Comparison of ENCODE assay signal across 31 mouse cellular contexts in genomic region chr14:73244061-73244597, GRCm38 (mm10). TPM values are rescaled to one million over a fixed set of nuclear protein-coding genes. Genes with fewer than 3 reads are reported as not detected.
DNase-seq lines count a peak whose midpoint lies in the region; ATAC-seq lines count a peak whose summit lies in the region.
"Had no signal": no experiment of that assay in that cellular context is flagged by ENCODE, and none has a peak within 500 bp of the region (broad histone marks: within the 10 kb centered on the region; RNA-seq: fewer than 3 reads in every experiment).

No protein-coding gene starts in this region.

- H3K9me3 ChIP-seq in heart, embryonic 15.5 days (replicated peaks), result no peaks in the 10 kb centered on the region
- no peaks in the 10 kb centered on the region for H3K9me3 ChIP-seq in megakaryocyte, embryonic 14.5 days
- H3K9me3 ChIP-seq: embryonic facial prominence, embryonic 12.5 days; forebrain, embryonic 15.5 days; heart, embryonic 13.5 days; hindbrain, embryonic 13.5 days; liver, embryonic 12.5 days had no signal

- no peak for DNase-seq in heart, postnatal 10 days
- DNase-seq in induced T-regulatory cell, adult 2 months (ENCODE audit: low read depth), result peak; percentile 62
- no peak for DNase-seq in right cerebral cortex, postnatal 25 days
- DNase-seq in left cerebral cortex, adult 11 months (ENCODE audit: low spot score), result no peak
- DNase-seq: adrenal gland, postnatal 10 days; cerebellum, adult 11 months; cerebellum, adult 9-11 months; embryo, embryonic 11 days; gastrocnemius, adult 2 months; gastrocnemius, postnatal 36 days; heart, adult 18-20 months; heart, postnatal 4 days; kidney, adult 2 months; left cerebral cortex, postnatal 4 days; liver, postnatal 0 days; lung, postnatal 4 days; midbrain, embryonic 14.5 days; spleen, adult 18-20 months; thymus, adult 18-20 months; thymus, postnatal 25 days had no signal

- H3K27ac ChIP-seq in heart, embryonic 15.5 days, result 0 out of 2 replicates have a peak overlapping the region, but pooled peaks have one; percentile 13
- H3K27ac ChIP-seq: embryonic facial prominence, embryonic 12.5 days; forebrain, embryonic 15.5 days; gastrocnemius, adult 2 months; heart, embryonic 13.5 days; hindbrain, embryonic 13.5 days; kidney, postnatal 0 days; liver, embryonic 12.5 days; stomach, postnatal 0 days had no signal

- no peak overlapping the region for H3K4me2 ChIP-seq in heart, embryonic 15.5 days
- H3K4me2 ChIP-seq: embryonic facial prominence, embryonic 12.5 days; forebrain, embryonic 15.5 days; heart, embryonic 13.5 days; hindbrain, embryonic 13.5 days; liver, embryonic 12.5 days had no signal

- H3K36me3 ChIP-seq in heart, embryonic 15.5 days, result no peaks in the 10 kb centered on the region
- peaks cover 64% of the 10 kb centered on the region for H3K36me3 ChIP-seq in megakaryocyte, embryonic 14.5 days (replicated peaks; ENCODE audit: low read length)
- H3K36me3 ChIP-seq: forebrain, embryonic 15.5 days; hindbrain, embryonic 13.5 days had no signal

- WGBS in heart, embryonic 15.5 days, result 93% methylated on average over 2 of the region's 2 CpGs

- H3K4me3 ChIP-seq in heart, embryonic 15.5 days, result no peak overlapping the region
- peak overlapping the region; percentile 14 for H3K4me3 ChIP-seq in megakaryocyte, embryonic 14.5 days (replicated peaks)
- H3K4me3 ChIP-seq: embryonic facial prominence, embryonic 12.5 days; forebrain, embryonic 15.5 days; gastrocnemius, adult 2 months; heart, embryonic 13.5 days; hindbrain, embryonic 13.5 days; liver, embryonic 12.5 days had no signal

- no peak for ATAC-seq in heart, embryonic 15.5 days (replicated peaks; ENCODE audit: insufficient number of reproducible peaks, insufficient read depth, low FRiP score, low read depth)
- no peak for ATAC-seq in megakaryocyte, adult 5-6 weeks (ENCODE audit: poor library complexity, severe bottlenecking)
- ATAC-seq: forebrain, embryonic 15.5 days; liver, embryonic 12.5 days; liver, postnatal 0 days; lung, postnatal 0 days had no signal

- no peak overlapping the region for H3K9ac ChIP-seq in heart, embryonic 15.5 days
- H3K9ac ChIP-seq: embryonic facial prominence, embryonic 12.5 days; forebrain, embryonic 15.5 days; heart, embryonic 13.5 days; hindbrain, embryonic 13.5 days; liver, embryonic 12.5 days; liver, postnatal 0 days had no signal

- no peaks in the 10 kb centered on the region for H3K27me3 ChIP-seq in heart, embryonic 15.5 days
- H3K27me3 ChIP-seq in megakaryocyte, embryonic 14.5 days (replicated peaks), result no peaks in the 10 kb centered on the region
- H3K27me3 ChIP-seq: embryonic facial prominence, embryonic 12.5 days; forebrain, embryonic 15.5 days; heart, embryonic 13.5 days; hindbrain, embryonic 13.5 days; liver, embryonic 12.5 days had no signal

- intact Hi-C loops in heart, postnatal 10 days (cut with DNase I), result loop anchor here (5.0 kb wide), 1 partner anchor 127 kb away; no protein-coding TSS in a partner anchor

- peaks cover 3% of the 10 kb centered on the region; the same call in 1 of the 2 replicates for H3K4me1 ChIP-seq in heart, embryonic 15.5 days (replicated peaks)
- H3K4me1 ChIP-seq in megakaryocyte, embryonic 14.5 days, result peaks cover 42% of the 10 kb centered on the region
- H3K4me1 ChIP-seq: embryonic facial prominence, embryonic 12.5 days had no signal

RNA-seq across cellular contexts. Expression of gene Lpar6, which starts 6.4 kb away (rescaled TPM):
- 8.7 and 8.8 TPM in 2 replicates for polyA plus RNA-seq in heart, embryonic 15.5 days (2015; fragmentation: Nextera tagmentation; extraction: Ambion mirVana)
- 1 to 10 TPM; 4.8 TPM for total RNA-seq in heart, postnatal 10 days (2021)
- polyA plus RNA-seq in megakaryocyte, embryonic 14.5 days (2012; ENCODE audit: insufficient read depth, low replicate concordance), result 0.41 TPM in 1 of 2 replicates, not detected in the other
- 31.5 and 34.3 TPM in 2 replicates for total RNA-seq in megakaryocyte, adult 5-6 weeks (2015)
- 28.0 and 29.7 TPM in 2 replicates for total RNA-seq in megakaryocyte, adult 5-6 weeks (2017)

Comparison
In these comparisons a context has a peak if more than half of its experiments do, and no peak if none do; other contexts are left out.
1. RNA of gene Lpar6, which starts 6.4 kb away (total RNA-seq): 28.0 to 34.3 TPM in megakaryocyte, adult 5-6 weeks; 4.8 TPM in heart, postnatal 10 days; every median in the first group is over 4 times any median in the second.